Mouse (Mus musculus) right cerebral cortex, adult 18-20 months (tissue): Measurements from ENCODE around the gene Tmem52b.
A peak's percentile ranks its signal among the peaks of the same experiment; 100 is the strongest.
"Not testable (repeated sequence)": the region's sequence is repeated elsewhere in the genome, so short reads cannot be mapped to it uniquely, and the experiment has no call there.

Experiments
- DNase-seq: peaks from one replicate; pipeline ENCODE4 v3.0.0; 2022; ENCODE audit warnings: mixed read lengths

The Tmem52b gene

DNA sequence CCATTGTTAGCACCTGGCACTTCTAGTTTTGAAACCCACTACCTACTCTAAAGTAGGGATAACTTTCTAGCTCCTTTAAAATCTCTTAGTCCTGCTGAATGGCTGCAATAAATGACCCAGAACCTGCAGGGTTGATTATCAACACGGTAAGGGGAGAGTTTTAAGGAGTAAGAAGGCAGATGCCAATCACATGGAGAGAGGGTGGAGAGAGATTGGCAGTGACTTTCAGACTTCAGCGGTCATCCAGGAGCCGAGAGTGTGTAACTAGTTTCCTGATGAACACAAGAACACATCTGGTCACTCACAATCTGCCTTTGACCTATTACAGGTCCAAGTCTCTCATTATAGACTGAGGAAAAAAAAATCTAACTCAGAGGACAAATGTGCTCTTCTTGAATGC, at the start of gene Tmem52b:
Gene Tmem52b, plus strand, starts transcription at position 189 of the 400 bp plus-strand sequence.
- DNase-seq = no peak

DNA sequence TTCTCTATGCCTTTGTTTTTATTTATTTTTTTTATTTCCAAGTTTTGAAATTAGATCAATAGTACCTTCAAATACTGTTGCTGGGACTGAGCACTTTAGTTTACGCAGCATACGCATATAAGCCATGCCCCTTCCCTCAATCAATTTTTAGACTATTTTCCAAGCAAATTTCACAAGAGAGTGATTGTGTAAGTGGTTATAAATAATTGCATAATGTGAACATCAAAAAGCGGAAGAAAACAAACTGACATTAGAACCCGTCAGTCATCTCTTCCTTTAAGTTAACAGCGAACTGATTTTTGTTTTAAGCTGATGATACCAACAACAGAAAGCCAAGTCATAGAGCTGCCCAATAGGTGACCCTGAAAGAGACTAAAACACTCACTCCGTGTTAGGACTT, 41.0 kb upstream of the Tmem52b start:
- no peak for DNase-seq

DNA sequence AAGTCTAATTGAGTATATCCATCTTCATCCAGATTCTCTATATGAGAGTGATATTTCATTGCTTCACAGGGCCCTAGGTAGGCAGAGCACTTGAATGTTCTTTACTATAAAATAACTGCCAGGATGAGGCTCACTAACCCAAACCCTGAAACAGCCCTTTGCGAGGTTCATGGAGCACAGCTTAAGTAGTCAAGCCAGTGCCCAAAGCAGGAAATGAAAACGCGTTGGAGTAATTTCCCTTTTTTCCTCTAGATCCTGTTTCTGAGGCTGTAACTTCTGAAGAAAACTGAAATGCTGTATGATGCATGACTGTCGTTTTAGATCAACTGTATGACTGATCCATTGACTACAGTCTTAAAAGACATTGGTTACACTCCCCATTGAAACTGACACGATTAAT, 39.7 kb upstream of the Tmem52b start:
- no peak for DNase-seq

DNA sequence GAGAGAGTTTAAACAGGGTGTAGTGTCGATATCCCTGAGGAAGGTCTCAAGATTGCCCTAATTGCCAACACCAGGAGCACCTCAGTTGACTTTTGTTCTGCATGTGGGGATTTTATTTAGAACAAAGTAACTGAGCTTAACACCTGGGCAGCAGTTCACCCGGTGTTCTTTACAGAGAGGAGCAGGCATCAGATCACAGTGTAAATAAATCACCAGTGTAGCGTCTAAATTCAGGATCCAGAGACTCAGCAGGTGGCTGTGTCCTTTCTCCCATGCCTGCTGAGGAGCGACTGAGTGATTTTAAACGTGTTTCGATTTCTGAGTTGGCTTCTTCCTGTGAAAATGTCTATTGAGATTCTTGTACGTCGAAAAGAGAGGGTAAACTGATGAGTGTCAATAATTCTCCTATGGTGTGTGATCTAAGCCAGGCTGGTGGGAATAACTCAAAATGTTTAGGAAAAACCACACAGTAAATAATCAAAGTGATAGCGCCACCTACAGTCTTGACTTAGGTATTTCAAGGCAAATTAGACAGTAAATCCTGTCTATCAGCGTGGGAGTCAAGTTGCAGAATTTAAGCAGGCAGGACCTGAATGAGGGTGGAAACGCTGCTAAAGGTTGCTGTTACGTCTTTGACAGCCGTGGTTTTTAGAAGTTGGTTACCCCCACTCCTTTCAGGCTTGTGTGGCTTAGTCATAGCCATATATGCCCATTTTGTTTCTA, 35.8 kb upstream of the Tmem52b start:
- DNase-seq = peak; percentile 8

DNA sequence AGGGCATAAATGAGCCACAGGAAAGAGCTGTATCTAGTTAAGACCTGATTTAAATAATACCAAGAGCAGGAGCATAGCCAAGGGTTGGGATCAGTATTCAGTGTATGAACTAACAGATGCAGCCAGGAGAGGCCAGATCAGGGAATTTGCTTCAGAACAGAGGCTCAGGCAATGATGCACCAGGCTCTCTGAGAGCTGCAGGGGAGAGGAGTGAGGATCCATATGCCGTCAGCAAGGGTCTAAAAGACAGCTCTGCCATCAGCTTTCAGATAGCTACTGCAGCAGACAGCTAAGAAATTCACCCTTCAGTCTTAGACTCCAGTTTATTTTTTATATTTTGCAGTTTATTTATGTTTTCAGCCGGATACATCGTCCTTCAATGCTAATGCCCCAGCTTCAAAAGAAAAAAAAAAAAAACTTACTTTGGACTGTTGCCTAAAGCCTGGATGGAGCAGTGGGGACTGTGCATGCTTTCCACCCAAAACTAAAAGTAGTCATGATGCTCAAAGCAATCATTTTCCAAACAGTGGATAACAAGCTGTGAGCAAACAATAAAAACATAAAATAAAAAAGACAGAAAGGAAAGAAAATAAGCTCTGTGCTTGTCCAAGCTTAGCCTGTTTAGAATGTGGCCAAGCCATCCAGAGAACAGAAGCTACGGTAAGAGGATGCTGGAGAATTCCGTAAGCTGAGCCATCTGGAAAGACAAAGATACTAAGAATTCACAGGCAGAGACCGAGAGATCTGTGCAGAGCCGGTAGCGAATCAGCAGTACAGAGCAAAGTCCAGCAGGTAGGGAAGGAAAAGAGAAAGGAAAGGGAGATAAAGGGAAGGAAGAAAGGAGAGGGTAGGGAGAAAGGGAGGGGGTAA, 32.0 kb upstream of the Tmem52b start:
- DNase-seq = no peak

DNA sequence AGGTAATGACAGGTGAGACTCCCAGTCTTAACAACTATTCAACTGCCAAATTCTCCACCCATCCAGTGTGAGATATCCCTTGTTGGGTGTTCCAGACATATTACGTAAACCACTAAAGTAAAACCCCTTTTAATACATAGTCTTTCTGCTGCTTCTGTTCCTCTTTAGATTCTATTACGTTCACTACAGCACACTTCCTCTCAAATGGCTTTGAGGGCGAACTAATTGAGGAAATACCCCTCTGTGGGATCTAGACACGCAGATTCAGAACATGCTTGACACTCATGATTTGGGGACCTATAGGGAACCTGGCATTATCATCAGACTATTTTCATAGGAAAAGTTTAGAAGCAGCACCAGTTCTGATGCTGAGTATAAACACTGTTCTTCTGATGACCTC, 17.4 kb upstream of the Tmem52b start:
- DNase-seq = no peak

DNA sequence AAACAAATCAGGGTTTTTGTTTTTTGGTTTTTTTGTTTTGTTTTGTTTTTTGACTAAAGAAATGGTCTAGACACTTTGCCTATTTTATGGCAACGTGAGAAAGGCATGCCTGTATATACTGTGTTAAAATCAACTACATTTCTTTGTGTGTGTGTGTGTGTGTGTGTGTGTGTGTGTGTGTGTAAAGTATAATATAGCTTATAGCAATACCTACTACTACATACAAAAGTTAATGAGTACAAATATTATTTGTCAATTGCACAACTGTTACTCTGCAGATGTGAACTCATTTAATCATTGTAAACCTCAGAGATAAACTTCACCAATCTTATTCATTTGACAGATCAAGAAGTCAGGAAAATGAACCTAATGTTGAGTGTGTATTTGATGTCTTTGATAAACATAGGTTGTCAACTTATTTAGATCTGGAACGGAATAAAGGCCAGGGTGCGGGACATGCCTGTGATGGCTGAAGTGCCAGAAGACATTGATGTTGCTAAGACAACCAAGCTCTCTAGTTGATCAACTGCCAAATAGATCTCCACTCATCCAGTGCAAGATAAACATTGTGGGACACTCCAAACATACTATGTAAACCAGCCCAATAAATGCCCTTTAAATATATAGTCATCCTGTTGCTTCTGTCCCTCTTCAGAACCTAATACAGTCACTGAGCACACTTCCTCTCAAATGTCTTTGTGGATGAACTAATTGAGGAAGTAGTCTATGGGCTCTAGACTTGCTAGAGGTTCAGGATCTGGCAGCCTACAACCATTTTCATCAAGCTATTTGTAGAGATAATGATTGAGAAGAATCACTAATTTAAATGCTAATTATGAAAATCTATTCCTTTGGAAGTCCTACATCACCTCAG, 14.8 kb upstream of the Tmem52b start:
- DNase-seq = no peak

DNA sequence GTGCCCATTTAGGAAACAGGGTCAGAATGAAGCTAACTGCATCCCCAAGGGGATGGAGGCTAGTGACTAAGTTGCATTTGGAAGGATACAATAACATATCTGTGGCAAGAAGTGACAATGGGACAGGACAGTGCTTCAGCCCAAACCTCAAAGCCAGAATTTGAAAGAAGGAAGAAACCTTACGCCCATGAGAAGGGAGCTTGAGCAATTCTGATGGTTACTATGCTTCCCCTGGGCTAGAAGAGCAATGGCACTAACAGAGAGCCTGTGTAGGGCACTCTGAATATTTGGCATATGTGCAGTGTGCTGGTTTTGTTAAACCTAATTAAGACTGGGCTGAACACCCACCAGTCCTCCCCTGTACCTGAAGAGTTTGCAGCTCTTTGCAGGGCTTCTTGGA, 12.8 kb upstream of the Tmem52b start:
- DNase-seq = not testable (repeated sequence)

DNA sequence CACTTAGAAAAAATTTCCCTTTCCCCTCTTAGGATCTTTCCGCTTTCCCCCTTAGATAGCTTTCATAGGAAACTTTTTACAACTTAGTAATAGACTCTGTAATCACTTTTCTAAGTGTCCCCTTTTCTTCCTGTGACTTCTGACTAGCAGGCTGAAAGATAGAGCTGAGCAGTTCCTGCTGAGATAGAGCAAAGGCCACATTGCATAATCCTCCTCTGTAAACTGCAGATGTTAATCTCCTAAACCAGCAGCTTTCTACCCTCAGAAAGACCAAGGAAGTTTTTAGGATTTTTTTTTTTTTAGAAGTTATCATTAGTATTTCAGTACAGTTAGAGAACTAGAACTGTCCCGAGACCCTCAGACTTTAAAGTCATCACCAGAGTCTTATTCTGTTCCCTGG, 8.9 kb upstream of the Tmem52b start:
- DNase-seq = no peak

DNA sequence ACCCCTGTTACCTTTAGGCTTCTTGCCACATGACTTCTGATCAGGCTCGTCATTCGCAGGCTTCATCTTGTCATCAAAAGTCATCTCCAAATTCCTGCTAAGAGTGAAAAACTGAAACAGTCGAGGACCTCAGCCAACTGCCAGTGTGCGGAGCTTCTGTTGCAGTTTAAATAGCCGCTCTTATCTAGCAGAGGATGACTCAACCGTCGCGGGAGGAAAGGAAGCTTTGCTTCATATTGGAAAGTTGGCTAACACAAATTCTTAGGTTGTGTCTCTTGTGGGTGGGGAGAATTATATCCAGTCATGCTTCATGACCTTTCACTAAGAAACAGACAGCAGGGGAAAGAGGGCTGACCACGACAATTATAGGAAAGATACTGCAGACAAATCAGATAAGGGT, 5.3 kb upstream of the Tmem52b start, which contains the start of gene Olr1:
Gene Olr1, minus strand, starts transcription at position 142 of the 400 bp plus-strand sequence.
- peak; percentile 25 for DNase-seq

DNA sequence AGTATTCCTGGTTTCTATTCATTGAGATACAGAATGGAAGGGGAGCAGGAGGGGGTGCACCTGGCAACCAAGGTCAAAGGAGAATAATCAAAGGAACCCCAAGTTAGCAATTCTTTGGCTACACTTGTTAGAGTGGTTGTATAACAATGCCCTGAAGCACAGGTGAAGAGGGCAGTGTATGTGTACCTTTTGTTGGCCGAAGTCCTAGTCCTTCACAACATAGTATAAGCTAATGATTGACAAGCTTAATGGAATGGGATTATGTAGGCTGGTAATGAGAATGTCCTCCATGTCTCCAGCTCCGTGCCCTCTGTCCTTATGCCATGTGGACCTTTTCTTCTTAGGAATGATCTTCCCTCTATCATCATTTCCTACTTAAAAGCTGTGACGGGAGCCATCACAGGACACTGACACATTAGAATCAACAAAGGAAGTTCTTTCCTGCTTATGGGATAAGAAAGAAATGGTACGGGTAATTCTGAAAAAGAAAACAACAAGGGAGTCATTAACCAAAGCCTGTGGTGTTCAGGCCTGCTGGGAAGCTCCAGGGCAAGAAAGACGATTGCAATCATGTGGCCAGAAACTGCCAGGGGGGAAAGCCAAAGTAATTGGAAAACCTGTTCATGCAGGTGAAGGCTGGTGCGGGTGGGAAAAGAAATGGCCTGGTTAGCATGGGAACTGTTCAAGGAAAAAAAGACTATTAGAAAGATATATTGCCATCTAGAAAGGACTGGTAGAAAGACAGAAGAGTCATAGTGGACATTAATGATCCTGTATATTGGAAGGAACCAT, 2.0 kb upstream of the Tmem52b start:
- no peak for DNase-seq

DNA sequence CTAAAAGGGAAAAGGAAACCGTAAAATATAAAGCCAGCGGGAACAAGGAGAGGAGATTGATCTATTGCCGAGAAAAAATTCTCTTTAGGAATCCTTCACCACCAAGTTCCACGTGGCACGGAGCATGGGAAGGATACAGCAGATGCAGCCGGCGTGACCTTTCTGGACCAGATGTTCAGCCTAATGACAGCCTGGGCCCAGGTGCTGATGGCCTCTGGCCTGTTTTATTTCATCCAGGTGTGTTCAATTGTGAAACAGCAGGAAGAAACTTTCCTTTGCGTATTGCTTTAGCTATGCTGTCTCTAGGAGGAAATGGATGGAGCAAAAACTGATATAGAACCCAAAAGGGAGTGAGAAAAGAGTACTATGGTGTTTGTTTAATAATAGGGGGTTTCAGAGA, 513 bp downstream of the Tmem52b start:
- DNase-seq = no peak

DNA sequence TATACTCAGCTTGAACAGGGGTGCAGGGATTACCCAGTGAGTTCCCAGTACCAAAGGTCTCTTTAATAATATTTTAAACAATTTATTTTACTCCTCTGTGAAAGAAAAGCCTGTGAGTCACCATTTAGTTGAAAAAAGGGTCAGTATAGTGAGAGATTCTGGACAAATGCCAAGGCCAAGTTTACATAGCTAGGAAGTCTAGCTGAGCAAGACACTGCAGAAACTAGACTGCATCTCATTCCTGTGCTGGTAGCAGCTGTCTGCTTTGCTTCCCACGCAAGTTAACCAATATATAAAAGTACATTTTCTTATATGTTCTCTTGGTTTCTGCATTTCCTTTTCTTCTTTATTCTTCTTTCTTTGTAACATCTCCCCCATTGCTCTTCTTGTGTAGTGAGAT, 1.1 kb downstream of the Tmem52b start:
- DNase-seq = peak; percentile 32

DNA sequence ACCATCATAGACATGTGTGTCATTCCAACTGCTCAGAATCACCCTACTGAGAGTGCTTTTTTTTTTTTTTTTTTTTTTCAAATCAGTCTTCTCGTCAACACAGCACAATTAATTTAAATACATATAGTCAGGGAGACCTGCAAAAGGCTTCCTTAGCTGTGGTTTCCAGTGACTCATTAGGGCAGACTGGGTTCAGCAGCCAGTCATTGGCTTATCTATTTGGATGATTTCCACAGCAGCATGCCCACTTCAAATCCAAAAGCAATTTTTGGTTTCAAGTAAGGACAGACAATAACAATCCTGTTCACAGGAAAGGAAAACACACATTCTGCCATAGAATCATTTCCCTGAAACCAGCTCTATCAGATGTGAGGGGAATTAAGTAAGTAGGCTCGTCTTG, 2.0 kb downstream of the Tmem52b start:
- DNase-seq = no peak

DNA sequence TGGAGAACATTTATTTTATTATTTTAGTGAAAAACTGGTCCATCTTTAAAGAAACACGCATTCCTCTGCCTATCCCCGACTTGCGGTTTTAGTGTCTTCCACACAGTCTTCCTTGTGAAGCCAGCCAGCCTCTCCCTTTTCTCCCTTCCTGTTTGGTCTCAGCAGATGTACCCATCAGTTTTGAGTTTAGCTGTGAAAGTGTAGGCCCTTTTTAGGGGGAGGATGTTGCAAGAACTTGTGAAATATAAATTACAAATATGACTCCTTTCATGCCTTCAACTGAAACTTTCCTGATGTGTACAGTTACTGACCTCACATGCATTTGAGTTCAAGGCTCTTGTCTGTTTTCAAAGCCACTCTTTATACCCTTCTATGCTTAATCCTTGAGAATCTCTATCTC, 2.7 kb downstream of the Tmem52b start:
- DNase-seq = no peak

DNA sequence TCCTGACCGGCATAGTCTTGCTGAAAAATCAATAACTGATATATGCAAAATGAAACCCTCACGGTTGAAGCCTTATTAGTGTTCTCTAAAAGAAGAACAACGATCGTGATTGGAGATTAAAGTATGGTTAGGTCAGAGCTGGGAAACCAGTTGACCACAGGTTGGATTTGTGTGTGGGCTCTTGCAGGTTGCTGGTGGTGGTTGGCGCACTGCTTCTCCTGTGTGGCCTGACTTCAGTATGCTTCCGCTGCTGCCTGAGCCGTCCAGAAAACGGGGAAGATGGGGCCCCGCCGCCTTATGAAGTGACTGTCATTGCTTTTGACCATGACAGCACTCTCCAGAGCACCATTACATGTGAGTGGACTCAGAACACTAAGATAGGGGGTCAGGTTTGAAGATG, 4.0 kb downstream of the Tmem52b start:
- DNase-seq = no peak

DNA sequence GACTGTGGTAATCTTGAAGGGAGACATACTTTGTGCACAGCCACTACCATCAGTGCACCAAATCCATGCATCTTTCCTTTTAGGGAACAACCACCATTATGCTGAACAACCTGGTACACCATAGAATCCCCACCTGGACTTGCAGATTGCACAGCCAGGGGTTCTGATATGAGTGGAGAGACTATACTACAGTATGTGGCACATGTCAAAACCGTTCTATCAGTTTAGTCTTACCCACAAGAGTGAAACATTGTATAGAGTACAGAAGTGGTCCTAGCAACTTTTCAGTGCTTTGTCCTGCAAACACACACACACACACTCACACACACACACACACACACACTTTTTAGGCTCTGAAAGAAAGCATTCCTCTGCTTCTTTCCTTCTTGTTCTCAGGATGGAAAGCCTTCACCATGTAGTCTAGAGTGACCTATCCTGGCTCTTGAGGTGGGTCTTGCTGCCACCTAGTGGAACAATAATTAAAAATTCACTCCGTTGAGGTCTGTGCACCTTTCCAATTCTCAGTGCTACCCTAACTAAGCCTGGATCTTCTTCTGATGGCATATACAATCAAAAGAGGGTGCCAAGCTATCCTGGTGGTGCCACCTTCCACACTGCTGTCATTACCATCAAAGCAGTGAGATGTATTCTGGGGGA, 5.5 kb downstream of the Tmem52b start:
- peak; percentile 39 for DNase-seq

DNA sequence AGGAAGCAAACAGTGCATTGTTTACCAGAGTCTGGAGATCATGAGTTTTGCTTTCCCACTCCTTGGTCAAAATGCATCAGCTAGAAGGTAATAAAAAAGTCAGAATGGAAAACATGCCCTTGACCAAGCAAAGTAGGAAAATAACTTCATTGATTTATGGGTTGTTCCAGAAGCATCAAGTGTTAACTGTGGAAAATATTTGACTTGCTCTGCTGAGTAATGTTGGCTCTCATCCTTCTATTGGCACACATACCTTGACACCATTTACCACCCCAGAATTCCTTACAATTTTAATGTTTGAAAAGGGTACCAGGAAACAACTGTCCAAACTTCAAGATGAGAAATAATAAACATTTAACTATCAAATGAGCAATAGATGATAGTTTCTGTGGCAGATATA, 13.7 kb downstream of the Tmem52b start:
- DNase-seq = no peak

DNA sequence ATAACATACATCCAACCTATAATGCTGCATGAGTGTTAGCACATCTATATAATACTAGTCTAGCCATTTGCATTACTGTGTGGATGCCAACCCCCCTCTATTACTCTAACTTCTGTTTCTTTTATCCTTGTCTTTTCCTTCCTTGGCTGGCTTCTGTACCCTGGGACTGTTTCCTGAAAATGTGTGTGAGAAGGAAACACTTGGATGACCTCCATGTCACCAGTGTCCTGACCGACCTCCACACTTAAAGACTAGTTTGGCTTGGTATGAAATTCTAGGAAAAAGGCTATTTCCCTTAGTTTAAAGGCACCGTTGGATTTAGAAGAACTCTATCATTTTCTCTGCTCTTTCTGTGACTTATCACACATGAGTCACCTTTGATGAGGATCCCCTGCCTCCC, 15.1 kb downstream of the Tmem52b start:
- no peak for DNase-seq

DNA sequence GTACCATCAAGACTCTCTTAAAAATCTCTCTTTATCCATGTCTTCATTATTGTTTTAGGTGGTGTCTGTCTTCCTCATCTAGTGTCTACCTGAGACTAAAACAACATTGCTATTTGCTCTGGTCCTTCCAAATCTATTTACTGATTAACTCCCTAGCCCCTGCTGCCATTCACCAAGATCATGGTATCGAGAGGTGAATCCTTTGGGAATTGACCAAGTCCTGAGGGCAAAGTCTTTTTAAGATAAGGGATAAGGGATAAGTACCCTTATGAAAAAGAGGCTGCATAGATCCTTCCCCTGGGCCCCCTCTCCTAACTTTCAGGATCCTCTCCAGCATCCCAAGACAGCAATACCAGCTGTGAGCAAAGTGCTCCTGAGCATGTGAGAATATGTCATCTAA, 17.2 kb downstream of the Tmem52b start:
- no peak for DNase-seq

DNA sequence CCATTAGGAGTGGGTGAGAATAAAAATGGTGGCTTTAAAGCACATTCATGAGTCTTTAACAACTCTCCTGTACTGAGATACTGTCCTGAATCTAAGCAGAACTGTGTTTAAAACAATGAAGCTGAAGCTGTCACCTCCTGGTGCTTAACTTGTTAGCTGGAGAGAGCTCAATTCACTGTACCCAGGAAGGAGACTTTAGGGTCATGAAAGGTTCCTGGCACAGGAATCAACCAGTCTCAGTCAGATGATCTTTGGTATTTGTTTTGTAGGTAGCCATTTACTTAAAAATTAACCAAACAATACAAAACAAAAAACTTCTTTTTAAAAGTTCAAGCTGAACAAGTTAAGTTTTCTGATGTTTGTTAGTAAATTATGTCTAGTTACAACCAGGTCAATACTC, 17.9 kb downstream of the Tmem52b start:
- DNase-seq = no peak

DNA sequence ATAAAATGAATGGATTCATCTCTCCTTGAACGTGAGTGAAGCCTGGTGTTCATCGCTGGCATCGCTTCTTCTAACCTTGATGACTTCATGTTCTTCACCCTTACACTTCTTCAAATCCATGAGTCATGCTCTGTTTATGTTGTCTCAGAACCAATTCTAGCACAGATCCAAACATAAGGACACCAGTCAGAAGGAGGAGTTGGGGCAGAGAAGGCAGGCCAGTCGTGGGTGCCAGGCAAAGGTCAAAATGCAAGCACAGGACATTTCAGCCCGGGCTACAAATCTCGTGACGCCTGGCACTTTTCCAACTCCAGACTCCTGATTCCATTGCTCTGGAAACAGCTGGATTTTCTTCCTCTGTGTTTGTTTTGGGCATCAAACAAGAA, 20.2 kb downstream of the Tmem52b start:
- DNase-seq = peak; percentile 58
